Mouse (Mus musculus) ES-Bruce4 (cell line): ENCODE measurements around the gene Llgl2.

Experiments used
- CTCF ChIP-seq: IDR thresholded peaks from one replicate; pipeline ENCODE4 v1.8.1; 2011; ENCODE audit warnings: low read depth, low read length
- EP300 ChIP-seq: IDR thresholded peaks from 2 replicates; pipeline ENCODE4 v1.6.1; 2011; ENCODE audit warnings: low read depth, low read length; ENCODE audit not compliant: insufficient read depth
- POLR2A ChIP-seq: IDR thresholded peaks from one replicate; pipeline ENCODE4 v1.8.1; 2011; ENCODE audit warnings: low read length; ENCODE audit not compliant: insufficient read depth

DNA sequence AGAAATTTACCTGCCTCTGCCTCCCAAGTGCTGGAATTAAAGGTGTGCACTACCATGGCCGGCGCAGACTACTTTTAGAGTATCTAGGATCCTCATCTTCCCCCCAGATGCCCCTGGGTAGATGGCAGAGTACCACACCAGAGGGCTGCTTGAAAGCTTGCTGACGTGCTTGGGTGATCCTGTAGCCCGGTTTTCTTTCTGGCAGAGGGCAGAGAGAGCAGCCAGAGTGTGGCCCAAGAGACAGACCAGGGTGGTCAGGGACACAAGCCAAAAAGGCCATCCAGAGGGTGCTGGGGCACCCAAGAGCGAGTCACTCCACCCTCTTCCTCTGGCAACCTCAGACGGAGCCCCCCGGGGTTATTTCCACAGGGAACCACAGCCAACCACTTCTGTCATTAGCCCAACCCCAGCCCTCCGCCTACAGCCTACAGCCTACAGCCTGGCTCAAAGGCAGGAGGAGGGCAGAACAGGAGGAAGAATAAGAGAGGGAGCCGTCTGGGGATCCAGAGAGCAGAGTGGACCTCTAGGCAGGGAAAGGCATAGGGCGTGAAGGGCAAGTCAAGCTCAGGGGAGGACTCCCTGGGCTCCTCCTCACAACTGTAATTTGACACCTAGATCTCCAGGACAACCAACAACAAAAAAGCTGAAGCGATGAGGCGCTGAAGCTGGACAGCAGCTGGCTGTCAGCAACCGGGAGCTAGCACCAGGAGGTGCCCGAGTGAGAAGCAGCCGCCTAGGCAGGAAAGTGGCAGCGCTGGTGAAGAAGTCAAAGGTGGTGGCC, 75.8 kb downstream of the Llgl2 start, which contains the start of gene Smim5:
- no peak for TF ChIP-seq CTCF
- TF ChIP-seq EP300: no peak
- TF ChIP-seq POLR2A: no peak
